Mouse (Mus musculus) adrenal gland, adult 8-10 months (tissue): ENCODE measurements around the gene Parp12. TPM values are rescaled to one million over a fixed set of nuclear protein-coding genes. Genes with fewer than 3 reads are reported as not detected.

Source experiments
- DNase-seq: peaks from one replicate; pipeline ENCODE4 v3.0.0; 2022
- total RNA-seq, 4 experiments: library from RNA; stranded (reverse); gene quantifications; 2 replicates each; pipeline ENCODE4 v1.2.4; 2022

The Parp12 gene
- total RNA-seq, 4 experiments from 2014 or later, result 20.8 to 27.9 (median 24.5) TPM

DNA sequence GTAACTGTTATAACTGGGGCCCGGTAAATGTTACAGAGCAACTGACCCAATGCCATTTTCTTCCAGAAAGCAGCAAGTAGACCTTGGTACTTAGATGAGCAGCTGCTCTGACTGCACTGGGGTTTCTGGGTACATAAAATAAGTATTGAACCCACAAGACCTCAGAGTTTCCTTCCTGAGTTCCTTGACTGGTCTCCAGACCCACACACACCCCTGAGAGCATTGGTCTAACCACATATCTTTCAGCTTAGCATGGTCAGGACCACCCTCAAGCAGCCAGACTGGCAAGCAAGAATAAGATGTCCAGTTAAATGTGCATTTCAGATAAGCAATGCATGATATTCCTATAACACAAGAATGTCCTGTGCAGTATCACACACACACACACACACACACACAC is 61.0 kb downstream of the Parp12 start:
- no peak for DNase-seq

GRCm38 (mm10) chr6:39055831-39056261 is 62.3 kb downstream of the Parp12 start:
- DNase-seq, result no peak

GRCm38 (mm10) chr6:39054878-39055508 is 63.2 kb downstream of the Parp12 start:
- DNase-seq, result no peak

GRCm38 (mm10) chr6:39054206-39054864 is 63.8 kb downstream of the Parp12 start:
- no peak for DNase-seq

DNA sequence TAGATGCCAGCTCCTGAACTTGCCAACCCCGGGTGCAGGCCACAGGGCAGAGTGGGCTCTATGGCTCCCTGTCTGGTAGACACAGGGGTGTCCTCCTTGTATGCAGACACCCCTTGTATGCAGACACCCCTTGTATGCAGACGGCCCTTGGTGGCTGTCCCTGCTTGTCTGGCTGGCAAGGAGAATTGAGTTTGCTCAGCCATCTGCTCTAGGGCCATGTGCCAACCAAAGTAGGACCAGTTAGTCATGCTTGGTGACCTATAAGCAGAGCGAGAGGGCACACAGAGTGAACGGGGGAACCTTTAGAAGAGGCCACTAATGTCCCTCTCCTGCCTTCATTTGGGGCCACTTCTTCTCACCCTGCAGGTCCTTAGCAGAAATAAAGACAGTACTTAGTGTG is 65.5 kb downstream of the Parp12 start:
- peak; percentile 41 for DNase-seq

DNA sequence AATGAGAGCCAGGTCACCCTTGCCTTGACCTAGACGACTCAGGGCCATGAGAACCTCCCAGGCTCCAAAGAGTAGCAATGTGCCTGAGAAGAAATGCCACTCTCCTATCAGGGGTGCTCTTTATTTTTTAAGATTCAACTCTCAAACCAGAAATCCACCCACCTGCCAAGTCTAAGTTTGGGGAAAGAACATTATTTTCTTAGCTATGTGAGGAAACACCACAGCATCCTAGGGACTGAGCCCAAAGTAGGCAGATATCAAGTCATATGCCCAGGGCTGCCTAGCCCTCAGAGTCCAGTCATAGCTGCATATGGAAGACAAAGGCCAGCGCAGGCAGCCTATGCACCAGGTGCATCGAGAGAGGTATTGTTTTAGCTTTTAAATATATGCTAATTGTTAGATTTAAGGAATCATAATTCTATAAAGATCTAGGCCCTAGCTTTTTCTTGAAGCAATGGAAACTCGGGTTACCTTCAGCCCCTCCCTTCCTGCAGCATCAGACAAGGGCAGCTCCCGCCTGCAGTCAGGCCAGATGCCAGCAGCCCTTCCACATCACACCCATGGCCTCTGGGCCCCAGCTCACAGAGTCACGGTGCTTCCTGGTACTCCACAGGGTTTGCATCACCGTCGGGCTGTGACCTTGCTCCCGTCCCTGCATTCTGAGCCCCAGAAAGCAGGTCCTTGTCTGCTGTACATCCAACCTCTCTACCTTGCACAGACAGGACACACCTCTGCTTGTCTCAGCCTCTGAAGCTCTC is 66.2 kb downstream of the Parp12 start:
- DNase-seq, result peak; percentile 59

GRCm38 (mm10) chr6:39050836-39051235 is 67.3 kb downstream of the Parp12 start:
- DNase-seq, result no peak

- DNase-seq, result no peak
These were observed 69.0 kb downstream of the Parp12 start for GRCm38 (mm10) chr6:39049141-39049540.

- DNase-seq, result no peak
These were observed 77.7 kb downstream of the Parp12 start for GRCm38 (mm10) chr6:39040451-39040850.

Other genes starting within 250 kb of the Parp12 start
- gene Tbxas1, start 242.9 kb downstream of the Parp12 start, total RNA-seq, result 10 to 100 TPM in 2 of 4 experiments, 1 to 10 TPM in 2; 6.9 to 10.5 (median 9.8) TPM
- gene Hipk2, start 242.2 kb downstream of the Parp12 start, total RNA-seq, result 100 to 1,000 TPM; 143 to 161 (median 151) TPM
- gene Kdm7a, start 88.4 kb upstream of the Parp12 start, total RNA-seq, result 10 to 100 TPM; 13.5 to 18.7 (median 16.4) TPM